Mouse (Mus musculus) heart, embryonic 10.5 days (tissue): Measurements from ENCODE around the gene Hsp90ab1. TPM values are rescaled to one million over a fixed set of nuclear protein-coding genes. Genes with fewer than 3 reads are reported as not detected.
A peak's percentile ranks its signal among the peaks of the same experiment; 100 is the strongest.

ENCODE experiments used
- DNase-seq: peaks from one replicate; pipeline ENCODE4 v3.0.0-alpha.2; 2017; ENCODE audit warnings: low spot score
- H3K27ac ChIP-seq: fragments of 300-500 bp; sonication (generic); 2 replicates; pipeline ENCODE4 v1.5.1; 2016; ENCODE audit warnings: mild to moderate bottlenecking
- H3K27me3 ChIP-seq: fragments of 300-500 bp; sonication (generic); 2 replicates; pipeline ENCODE4 v1.6.1; 2016; ENCODE audit warnings: mild to moderate bottlenecking; ENCODE audit not compliant: poor library complexity, insufficient read depth, severe bottlenecking
- H3K36me3 ChIP-seq: fragments of 300-500 bp; sonication (generic); 2 replicates; pipeline ENCODE4 v1.6.1; 2016; ENCODE audit warnings: mild to moderate bottlenecking, moderate library complexity
- H3K4me1 ChIP-seq: fragments of 300-500 bp; sonication (generic); 2 replicates; pipeline ENCODE4 v1.6.1; 2016; ENCODE audit warnings: mild to moderate bottlenecking
- H3K4me3 ChIP-seq: fragments of 300-500 bp; sonication (generic); 2 replicates; pipeline ENCODE4 v1.5.1; 2016; ENCODE audit warnings: mild to moderate bottlenecking, moderate library complexity
- H3K9me3 ChIP-seq: fragments of 300-500 bp; sonication (generic); 2 replicates; pipeline ENCODE4 v1.6.1; 2016; ENCODE audit warnings: mild to moderate bottlenecking, moderate library complexity
- WGBS: fragments of 180-500 bp; shearing (Covaris S2); methylation state at CpG from one replicate; pipeline ENCODE4 v1.1.7; 2016; 5-methylcytosine and 5-hydroxymethylcytosine counted together
- polyA plus RNA-seq: library from polyadenylated mRNA; unstranded; fragments of >200 nt; fragmentation: Nextera tagmentation; extraction: Ambion mirVana; gene quantifications from 2 replicates; pipeline ENCODE4 v1.2.1, GENCODE M21; 2016

Gene Hsp90ab1
- polyA plus RNA-seq, 1 experiment from 2014 or later: 1,893 TPM

- Histone ChIP-seq H3K9me3 (no peaks in the 10 kb centered on the region), H3K27me3 (peaks cover 63% of the 10 kb centered on the region), H3K4me1 (peaks cover 36% of the 10 kb centered on the region), H3K36me3 (0 out of 2 replicates have a peak, but pooled peaks cover 7% of the 10 kb centered on the region), H3K27ac (no peak overlapping the region; the same call in 1 of the 2 replicates), H3K4me3 (peak overlapping the region; percentile 76)
- WGBS: 62% methylated on average over 3 of the region's 3 CpGs
- no peak for DNase-seq
Observed at GRCm38 (mm10) chr17:45556514-45557245, 16.4 kb downstream of the Hsp90ab1 start.

- DNase-seq: no peak
- 0 out of 2 replicates have a peak, but pooled peaks cover 7% of the 10 kb centered on the region for H3K36me3 ChIP-seq
- peak overlapping the region; percentile 76 for H3K4me3 ChIP-seq
- H3K27me3 ChIP-seq: peaks cover 68% of the 10 kb centered on the region
- H3K27ac ChIP-seq: peak overlapping the region; percentile 75
- peaks cover 36% of the 10 kb centered on the region for H3K4me1 ChIP-seq
- WGBS: 2% methylated on average over 14 of the region's 14 CpGs
- no peaks in the 10 kb centered on the region for H3K9me3 ChIP-seq
Observed at GRCm38 (mm10) chr17:45556107-45556489, 17.0 kb downstream of the Hsp90ab1 start.

- DNase-seq: peak; percentile 97
- H3K27me3 ChIP-seq: peaks cover 73% of the 10 kb centered on the region
- WGBS: under 1% methylated on average over 45 of the region's 45 CpGs
- peak within 1 kb of the TSS; percentile 76 for H3K4me3 ChIP-seq
- H3K36me3 ChIP-seq: 0 out of 2 replicates have a peak, but pooled peaks cover 7% of the 10 kb centered on the region
- H3K9me3 ChIP-seq: no peaks in the 10 kb centered on the region
- peak within 1 kb of the TSS; percentile 75 for H3K27ac ChIP-seq
- H3K4me1 ChIP-seq: peaks cover 36% of the 10 kb centered on the region
Observed at GRCm38 (mm10) chr17:45555452-45556106, 17.5 kb downstream of the Hsp90ab1 start, which contains the start of gene Nfkbie. Gene Nfkbie, plus strand, starts transcription at chr17:45555703.

- peaks cover 78% of the 10 kb centered on the region for H3K27me3 ChIP-seq
- no peak overlapping the region for H3K27ac ChIP-seq
- peaks cover 47% of the 10 kb centered on the region for H3K4me1 ChIP-seq
- WGBS: 33% methylated on average over 1 of the region's 1 CpGs
- H3K4me3 ChIP-seq: no peak overlapping the region
- no peaks in the 10 kb centered on the region for H3K9me3 ChIP-seq
- 0 out of 2 replicates have a peak, but pooled peaks cover 7% of the 10 kb centered on the region for H3K36me3 ChIP-seq
- no peak for DNase-seq
Observed at GRCm38 (mm10) chr17:45554420-45554819, 18.7 kb downstream of the Hsp90ab1 start.

GRCm38 (mm10) chr17:45553065-45553464, 20.0 kb downstream of the Hsp90ab1 start:
- no peak for DNase-seq
- Histone ChIP-seq H3K4me1 (peaks cover 46% of the 10 kb centered on the region), H3K36me3 (no peaks in the 10 kb centered on the region), H3K9me3 (no peaks in the 10 kb centered on the region), H3K4me3 (no peak overlapping the region), H3K27ac (no peak overlapping the region), H3K27me3 (peaks cover 79% of the 10 kb centered on the region)
- WGBS: 81% methylated on average over 3 of the region's 3 CpGs

- Histone ChIP-seq H3K4me1 (peaks cover 35% of the 10 kb centered on the region), H3K4me3 (no peak overlapping the region), H3K27ac (no peak overlapping the region), H3K36me3 (0 out of 2 replicates have a peak, but pooled peaks cover 1% of the 10 kb centered on the region), H3K27me3 (peaks cover 79% of the 10 kb centered on the region), H3K9me3 (no peaks in the 10 kb centered on the region)
- 4% methylated on average over 8 of the region's 8 CpGs for WGBS
- DNase-seq: peak; percentile 88
Observed at GRCm38 (mm10) chr17:45551816-45552451, 21.1 kb downstream of the Hsp90ab1 start.

- peaks cover 79% of the 10 kb centered on the region for H3K27me3 ChIP-seq
- DNase-seq: no peak
- H3K36me3 ChIP-seq: 0 out of 2 replicates have a peak, but pooled peaks cover 2% of the 10 kb centered on the region
- 63% methylated on average over 7 of the region's 7 CpGs for WGBS
- H3K9me3 ChIP-seq: no peaks in the 10 kb centered on the region
- H3K4me1 ChIP-seq: peaks cover 29% of the 10 kb centered on the region
- H3K27ac ChIP-seq: no peak overlapping the region
- no peak overlapping the region for H3K4me3 ChIP-seq
Observed at GRCm38 (mm10) chr17:45551249-45551796, 21.7 kb downstream of the Hsp90ab1 start.

- H3K4me1 ChIP-seq: peaks cover 30% of the 10 kb centered on the region
- no peak for DNase-seq
Observed at GRCm38 (mm10) chr17:45550253-45550652, 22.8 kb downstream of the Hsp90ab1 start.

GRCm38 (mm10) chr17:45549617-45550181, 23.4 kb downstream of the Hsp90ab1 start, which contains the start of gene Tmem151b:
Gene Tmem151b, minus strand, starts transcription at chr17:45549677.
- H3K4me1 ChIP-seq: peaks cover 35% of the 10 kb centered on the region
- no peak for DNase-seq
- under 1% methylated on average over 23 of the region's 29 CpGs for WGBS
- 0 out of 2 replicates have a peak, but pooled peaks cover 2% of the 10 kb centered on the region for H3K36me3 ChIP-seq
- peak within 1 kb of the TSS; percentile 91 for H3K27ac ChIP-seq
- H3K4me3 ChIP-seq: peak within 1 kb of the TSS; percentile 86
- H3K9me3 ChIP-seq: no peaks in the 10 kb centered on the region
- peaks cover 88% of the 10 kb centered on the region for H3K27me3 ChIP-seq

More at GRCm38 (mm10) chr17:45550253-45550652, 22.8 kb downstream of the Hsp90ab1 start:
- H3K4me3 ChIP-seq: peak overlapping the region; percentile 86
- WGBS: 31% methylated on average over 5 of the region's 5 CpGs
- no peaks in the 10 kb centered on the region for H3K9me3 ChIP-seq
- H3K27ac ChIP-seq: peak overlapping the region; percentile 91; the same call in 1 of the 2 replicates
- H3K36me3 ChIP-seq: 0 out of 2 replicates have a peak, but pooled peaks cover 2% of the 10 kb centered on the region
- H3K27me3 ChIP-seq: peaks cover 82% of the 10 kb centered on the region

GRCm38 (mm10) chr17:45548541-45549512, 24.2 kb downstream of the Hsp90ab1 start:
- H3K9me3 ChIP-seq: no peaks in the 10 kb centered on the region
- no peak for DNase-seq
- 0 out of 2 replicates have a peak, but pooled peaks cover 2% of the 10 kb centered on the region for H3K36me3 ChIP-seq
- peaks cover 44% of the 10 kb centered on the region for H3K4me1 ChIP-seq
- peak overlapping the region; percentile 86 for H3K4me3 ChIP-seq
- H3K27me3 ChIP-seq: peaks cover 88% of the 10 kb centered on the region
- 3% methylated on average over 56 of the region's 68 CpGs for WGBS
- peak overlapping the region; percentile 91 for H3K27ac ChIP-seq

GRCm38 (mm10) chr17:45547461-45548190, 25.4 kb downstream of the Hsp90ab1 start:
- H3K9me3 ChIP-seq: no peaks in the 10 kb centered on the region
- no peak overlapping the region for H3K4me3 ChIP-seq
- peaks cover 45% of the 10 kb centered on the region for H3K4me1 ChIP-seq
- DNase-seq: no peak
- 70% methylated on average over 5 of the region's 5 CpGs for WGBS
- no peak overlapping the region for H3K27ac ChIP-seq
- H3K27me3 ChIP-seq: peaks cover 93% of the 10 kb centered on the region
- 0 out of 2 replicates have a peak, but pooled peaks cover 2% of the 10 kb centered on the region for H3K36me3 ChIP-seq
